Mouse (Mus musculus): ENCODE measurements around the gene Fbxw9.

Fbxw9 gene

DNA sequence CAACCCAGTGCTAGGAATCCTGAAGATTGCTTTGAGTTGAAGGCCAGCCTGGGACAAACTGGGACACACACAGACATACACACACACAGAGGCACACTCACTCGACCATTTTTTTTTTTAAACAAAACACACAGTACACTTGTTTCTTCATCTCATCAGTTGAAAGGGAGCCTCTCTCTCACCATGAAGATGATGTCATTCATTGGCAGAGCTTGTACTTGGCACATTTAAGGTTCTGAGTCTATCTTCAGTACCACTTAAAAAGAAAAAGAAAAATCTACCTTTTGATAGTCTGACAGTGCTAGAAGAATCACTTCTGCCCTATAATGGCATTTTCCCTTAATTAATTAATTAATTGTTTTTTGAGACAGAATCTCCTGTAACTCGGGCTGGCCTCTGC is 28.9 kb downstream of the Fbxw9 start:
- no peak for DNase-seq

DNA sequence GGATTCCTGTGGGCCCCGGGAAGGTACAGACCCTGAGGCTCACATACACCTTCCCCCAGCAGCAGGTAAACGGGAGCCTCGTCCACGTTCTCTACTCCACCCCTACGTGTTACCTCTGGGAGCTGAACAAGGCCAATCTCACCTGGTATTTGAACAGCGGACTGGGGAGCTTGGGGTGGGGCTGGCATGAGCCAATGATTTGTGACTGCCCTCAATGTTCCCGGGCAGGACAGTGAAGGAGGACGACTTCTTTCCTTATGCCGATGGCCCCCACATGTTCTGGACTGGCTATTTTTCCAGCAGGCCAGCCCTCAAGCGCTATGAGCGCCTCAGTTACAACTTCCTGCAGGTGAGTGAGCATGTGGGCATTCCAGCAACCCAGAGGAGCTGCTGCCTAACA is 31.0 kb downstream of the Fbxw9 start:
- no peak for DNase-seq

DNA sequence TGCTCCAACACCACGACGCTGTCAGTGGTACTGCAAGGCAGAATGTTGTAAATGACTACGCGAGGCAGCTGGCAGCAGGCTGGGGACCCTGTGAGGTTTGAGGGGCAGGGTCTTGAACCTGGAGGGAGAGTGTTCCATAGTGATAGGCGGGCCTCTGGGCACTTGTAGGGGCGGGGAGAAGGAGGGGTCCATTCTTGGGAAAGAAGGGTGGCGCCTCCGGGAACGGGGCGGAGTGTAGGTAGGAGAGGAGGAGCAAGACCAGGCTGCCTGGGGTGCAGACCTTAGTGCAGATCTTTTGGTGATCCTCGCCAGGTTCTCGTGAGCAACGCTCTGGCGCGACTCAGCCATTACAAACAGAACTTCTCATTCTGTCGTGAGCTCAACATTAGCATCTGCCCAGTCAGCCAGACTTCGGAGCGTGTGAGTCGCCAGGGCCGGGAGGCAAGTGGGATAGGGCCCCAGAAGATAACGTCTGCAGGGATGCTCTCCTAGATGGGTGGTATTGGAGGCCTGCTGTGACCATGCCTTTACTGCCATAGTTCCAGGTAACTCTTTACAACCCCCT is 31.8 kb downstream of the Fbxw9 start:
- DNase-seq, result no peak

DNA sequence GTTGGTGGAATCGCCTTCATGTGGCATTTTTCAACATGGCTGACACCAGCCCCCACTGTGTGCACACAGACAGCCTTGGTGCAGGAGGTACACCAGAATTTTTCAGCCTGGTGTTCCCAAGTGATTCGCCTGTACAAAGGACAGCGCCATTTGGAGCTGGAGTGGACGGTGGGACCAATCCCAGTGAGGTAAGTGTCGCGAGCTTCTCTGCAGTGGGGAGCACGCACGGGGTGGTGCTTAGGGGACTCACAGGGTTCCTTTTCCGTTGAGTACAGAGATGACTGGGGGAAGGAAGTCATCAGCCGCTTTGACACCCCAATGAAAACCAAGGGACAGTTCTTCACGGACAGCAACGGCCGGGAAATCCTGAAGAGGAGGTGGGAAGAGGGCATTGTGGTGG is 35.2 kb downstream of the Fbxw9 start:
- no peak for DNase-seq

DNA sequence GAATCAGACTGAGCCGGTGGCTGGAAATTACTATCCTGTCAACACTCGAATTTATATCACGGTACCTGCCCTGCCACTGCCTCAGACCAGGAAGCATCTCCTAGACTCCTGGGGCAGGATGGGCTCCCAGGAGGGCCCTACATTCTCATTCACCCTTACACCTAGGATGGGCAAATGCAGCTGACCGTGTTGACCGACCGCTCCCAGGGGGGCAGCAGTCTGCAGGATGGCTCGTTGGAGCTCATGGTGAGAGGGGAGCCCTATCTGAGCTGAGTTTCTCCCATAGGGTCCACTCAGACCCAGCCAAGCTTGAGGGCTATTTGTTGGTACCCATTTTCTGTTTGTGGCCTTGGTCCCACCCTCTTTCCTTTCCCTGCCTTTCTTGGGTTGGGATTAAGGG is 35.7 kb downstream of the Fbxw9 start:
- no peak for DNase-seq

DNA sequence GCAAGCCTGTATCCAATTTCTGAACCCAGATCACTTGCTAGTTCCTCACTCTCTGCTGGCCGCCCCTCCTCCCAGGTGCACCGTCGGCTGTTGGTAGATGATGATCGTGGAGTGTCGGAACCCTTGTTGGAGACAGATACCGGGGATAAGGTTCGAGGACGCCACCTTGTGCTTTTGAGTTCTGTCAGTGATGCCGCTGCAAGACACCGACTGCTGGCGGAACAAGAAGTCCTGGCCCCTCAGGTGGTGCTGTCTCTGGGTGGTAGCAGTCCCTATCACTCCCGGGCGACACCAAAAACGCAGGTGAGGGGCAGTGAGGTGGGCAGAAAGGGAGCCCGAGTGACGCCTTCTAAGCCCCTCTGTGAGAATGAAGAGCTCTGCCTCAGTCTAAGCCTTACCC is 36.3 kb downstream of the Fbxw9 start:
- DNase-seq, result no peak

DNA sequence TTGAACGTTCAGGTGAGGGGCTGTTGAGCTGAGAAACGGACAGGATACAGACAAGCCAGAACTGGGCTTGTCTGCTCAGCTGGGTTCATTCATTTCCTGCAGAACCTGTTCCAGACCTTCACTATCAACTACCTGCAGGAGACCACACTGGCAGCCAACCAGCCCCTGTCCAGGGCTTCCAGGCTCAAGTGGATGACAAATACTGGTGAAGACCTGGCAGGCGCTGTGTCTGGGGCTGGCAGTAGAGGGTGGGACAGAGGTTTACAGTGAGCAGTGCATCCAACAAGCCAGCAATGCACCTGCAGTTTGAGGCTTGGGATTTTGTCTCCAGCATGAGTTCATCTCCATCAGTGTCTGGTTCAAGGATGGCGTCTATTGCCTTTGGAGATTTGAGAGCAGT is 37.0 kb downstream of the Fbxw9 start:
- no peak for DNase-seq

DNA sequence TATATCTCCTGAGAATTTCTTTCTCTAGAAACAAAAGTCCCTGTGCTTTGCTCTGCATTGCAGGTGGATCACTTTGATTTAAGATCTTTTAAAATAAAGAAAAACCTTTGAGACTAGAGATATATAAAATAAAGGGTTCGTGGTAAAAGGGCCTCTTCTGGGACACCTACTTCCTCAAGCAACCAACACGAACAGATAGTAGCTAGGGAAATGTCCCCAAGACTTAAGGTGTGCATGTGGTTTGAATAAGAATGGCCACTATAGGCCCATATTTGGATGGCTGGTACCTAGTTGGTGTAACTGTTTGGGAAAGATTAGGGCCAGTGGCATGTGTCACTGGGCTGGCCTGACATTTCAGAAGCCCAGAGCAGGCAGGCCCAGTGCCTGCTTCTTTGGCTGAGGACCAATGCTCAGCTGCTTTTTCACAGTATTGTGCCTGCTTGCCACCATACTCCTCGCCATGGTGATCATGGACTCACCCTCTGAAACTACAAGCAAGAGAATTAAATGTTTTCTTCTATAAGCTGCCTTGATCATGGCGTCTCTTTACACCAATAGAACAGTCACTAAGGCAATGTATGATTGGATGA is 40.3 kb downstream of the Fbxw9 start:
- DNase-seq, result no peak

DNA sequence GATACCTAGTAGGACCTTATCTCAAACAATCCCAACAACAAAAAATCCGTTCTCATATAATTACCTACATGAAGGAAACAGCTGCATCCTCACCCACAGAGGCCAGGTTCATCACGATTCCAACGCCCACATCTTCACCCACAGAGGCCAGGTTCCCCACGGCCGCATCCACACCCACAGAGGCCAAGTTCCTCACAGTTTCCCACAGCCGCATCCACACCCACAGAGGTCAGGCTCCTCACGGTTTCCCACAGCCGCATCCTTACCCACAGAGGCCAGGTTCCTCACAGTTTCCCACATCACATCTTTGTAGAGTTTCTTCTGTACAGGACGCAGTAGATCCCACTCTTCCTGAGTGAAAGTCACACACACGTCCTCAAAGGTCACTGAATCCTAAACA is 53.4 kb downstream of the Fbxw9 start:
- no peak for DNase-seq

DNA sequence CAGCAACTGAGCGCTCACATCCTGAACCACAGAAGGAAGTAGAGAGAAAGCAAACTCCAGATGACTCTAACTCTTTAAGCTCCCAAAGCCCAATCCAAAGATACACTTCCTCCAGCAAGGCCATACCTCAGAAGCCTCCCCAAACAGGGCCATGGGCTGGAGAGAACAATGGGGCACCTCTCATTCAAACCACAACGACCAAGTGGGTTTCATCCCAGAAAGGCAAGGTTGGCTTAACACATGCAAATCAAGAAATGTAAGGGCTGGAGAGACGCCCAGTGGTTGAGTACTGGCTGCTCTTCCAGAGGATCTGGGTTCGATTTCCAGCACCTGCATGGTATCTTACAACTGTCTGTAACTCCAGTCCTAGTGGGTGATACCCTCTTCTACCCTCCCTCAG is 55.6 kb downstream of the Fbxw9 start:
- no peak for DNase-seq
